Mouse (Mus musculus): ENCODE data around the gene Olfr221. TPM values are rescaled to one million over a fixed set of nuclear protein-coding genes. Genes with fewer than 3 reads are reported as not detected.

Olfr221 gene
- polyA plus RNA-seq, 1 experiment from 2014 or later, result not detected

DNA sequence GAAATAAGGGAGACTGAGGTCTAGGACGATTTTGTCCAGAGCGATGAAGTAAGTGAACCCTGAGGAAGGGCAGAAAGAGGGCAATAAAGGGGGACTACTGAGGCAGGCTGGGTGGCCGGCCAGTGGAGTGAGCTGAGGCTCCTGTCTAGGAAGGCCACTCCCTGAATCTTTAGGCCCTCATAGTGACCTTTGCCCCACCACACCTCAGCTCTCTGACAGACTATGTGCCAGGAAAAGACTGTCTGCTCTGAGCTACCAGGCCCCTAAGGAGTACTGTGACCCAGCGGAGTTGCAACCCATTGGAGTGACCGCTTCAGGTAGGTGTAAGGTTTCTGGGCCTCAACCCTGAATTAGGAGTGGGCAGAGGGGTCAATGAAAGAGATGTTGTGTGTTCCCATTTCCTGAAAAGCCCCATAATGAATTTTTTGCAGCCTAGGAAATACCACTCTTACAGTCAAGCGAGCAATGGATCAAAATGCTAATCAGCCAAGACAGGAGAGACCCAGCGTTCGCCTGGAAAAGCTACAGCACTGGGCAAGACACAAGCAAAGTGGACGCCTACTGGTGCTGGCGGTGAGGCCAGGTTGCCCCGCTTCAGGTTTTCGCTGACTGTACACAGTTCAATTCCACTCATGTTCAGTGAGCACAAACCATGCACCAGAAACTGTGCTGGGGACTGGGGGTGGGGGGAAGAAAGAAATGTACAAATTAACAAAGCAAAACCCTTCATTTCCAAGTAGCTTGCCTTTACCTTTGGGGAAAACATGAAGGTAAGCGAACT lies 25.4 kb downstream of the Olfr221 start:
- no peak for DNase-seq (ENCODE audit: extremely low spot score, low spot score)
- 76% methylated on average over 13 of the region's 13 CpGs for WGBS

DNA sequence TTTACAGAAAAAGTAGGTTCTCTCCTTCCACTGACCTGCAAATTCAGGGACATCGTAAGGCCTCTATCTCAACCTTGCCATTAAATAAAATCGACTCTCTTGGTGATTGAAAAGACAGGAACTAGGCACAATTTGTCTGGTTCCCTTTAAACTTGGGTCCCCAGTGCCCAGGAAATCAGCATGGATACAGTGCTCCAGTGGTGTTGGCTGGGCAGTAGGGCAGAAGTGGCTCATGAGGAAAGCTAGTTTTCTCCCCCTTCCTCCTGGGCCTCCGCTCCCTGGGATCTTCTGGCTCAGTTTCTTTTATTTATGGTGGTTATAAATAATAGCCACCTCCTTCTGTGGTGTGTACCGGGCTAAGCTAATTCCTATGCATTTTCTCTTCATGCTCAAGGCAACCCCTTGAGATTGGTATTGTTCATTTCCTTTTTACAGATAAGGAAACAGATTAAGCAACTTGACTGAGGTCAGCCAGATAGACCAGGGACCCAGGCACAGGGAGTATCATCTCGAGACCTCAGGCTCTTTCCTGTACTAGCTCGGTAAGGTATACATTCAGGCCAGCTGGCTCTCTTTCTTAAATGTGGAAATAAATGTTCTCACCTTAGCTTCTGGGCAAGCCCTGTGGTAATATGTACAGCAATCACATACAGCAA lies 26.7 kb downstream of the Olfr221 start, which contains the start of gene Tmem253:
Gene Tmem253 (plus strand): TSS at position 214 of the 656 bp plus-strand sequence.
- peak within 1 kb of the TSS; percentile 100 for H3K27ac ChIP-seq
- no peak for DNase-seq (ENCODE audit: extremely low spot score, low spot score)
- no peaks in the 10 kb centered on the region for H3K27me3 ChIP-seq (ENCODE audit: poor library complexity, severe bottlenecking)
- H3K4me3 ChIP-seq, result peak within 1 kb of the TSS; percentile 80
- peaks cover 13% of the 10 kb centered on the region for H3K36me3 ChIP-seq (replicated peaks)
- WGBS, result 57% methylated on average over 6 of the region's 6 CpGs
- H3K9me3 ChIP-seq, result no peaks in the 10 kb centered on the region
- peaks cover 89% of the 10 kb centered on the region for H3K4me1 ChIP-seq

More for the DNA sequence above, 25.4 kb downstream of the Olfr221 start:
- H3K27ac ChIP-seq, result peak overlapping the region; percentile 100
- no peaks in the 10 kb centered on the region for H3K9me3 ChIP-seq
- no peaks in the 10 kb centered on the region for H3K27me3 ChIP-seq (ENCODE audit: poor library complexity, severe bottlenecking)
- H3K4me3 ChIP-seq, result peak overlapping the region; percentile 20; the same call in 1 of the 2 replicates
- H3K4me1 ChIP-seq, result peaks cover 89% of the 10 kb centered on the region
- peaks cover 13% of the 10 kb centered on the region for H3K36me3 ChIP-seq (replicated peaks)

DNA sequence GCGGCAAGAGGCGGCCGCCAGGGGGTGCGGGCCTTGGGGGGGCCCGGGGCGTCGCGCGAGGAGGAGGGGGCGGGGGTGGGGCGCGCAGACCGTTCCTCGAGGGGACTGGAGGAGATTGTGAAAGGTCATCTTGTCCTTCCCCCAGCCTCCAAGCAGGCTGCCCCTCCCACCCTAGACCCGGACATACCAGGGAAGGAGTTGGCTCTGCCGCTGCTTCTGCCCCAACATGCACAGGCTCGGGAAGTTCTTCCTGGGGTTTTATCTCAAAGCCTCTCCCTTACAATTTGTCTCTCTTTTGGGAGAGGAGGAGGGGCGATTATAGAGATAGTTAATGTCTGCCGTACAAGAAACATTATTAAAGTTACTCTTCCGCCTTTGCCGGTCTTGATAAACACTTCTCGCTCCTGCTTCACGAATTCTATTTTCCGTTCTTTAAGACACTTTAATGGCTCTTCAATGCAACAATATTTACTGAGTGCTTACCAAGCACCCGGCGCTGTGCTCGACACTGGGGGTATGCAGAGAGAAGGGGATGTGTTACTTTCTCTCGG lies 27.4 kb downstream of the Olfr221 start:
- Histone ChIP-seq H3K36me3 (replicated peaks) (peaks cover 13% of the 10 kb centered on the region), H3K9me3 (no peaks in the 10 kb centered on the region), H3K27ac (peak overlapping the region; percentile 100), H3K4me3 (peak overlapping the region; percentile 80), H3K27me3 (ENCODE audit: poor library complexity, severe bottlenecking) (no peaks in the 10 kb centered on the region), H3K4me1 (peaks cover 90% of the 10 kb centered on the region)
- WGBS, result 1% methylated on average over 19 of the region's 28 CpGs
- DNase-seq (ENCODE audit: extremely low spot score, low spot score), result peak; percentile 84

DNA sequence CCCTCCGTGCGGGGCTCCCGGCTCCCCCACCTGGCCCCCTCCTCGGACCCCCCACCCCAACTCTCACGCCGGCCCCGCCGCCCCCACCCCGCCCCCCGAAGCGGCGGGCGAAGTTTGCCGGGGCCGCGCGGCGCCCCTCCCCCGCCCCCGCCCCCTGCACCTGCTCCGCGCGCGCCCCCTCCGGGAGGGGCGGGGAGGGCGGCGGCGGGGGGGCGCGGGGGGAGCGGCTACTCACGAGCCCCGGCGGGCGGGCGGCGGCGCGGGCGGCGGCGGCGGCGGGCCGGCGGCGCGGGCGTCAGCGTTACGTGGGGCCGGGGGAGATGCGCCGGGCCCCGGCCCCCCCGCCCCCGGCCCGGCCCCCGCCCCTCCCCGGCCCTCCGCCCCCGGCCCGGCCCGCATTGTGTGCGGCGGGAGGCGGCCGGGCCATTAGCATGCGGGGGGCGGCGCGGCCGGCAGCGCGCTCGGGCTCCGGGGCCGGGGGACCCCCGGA lies 27.9 kb downstream of the Olfr221 start:
- H3K4me1 ChIP-seq, result peaks cover 90% of the 10 kb centered on the region
- DNase-seq (ENCODE audit: extremely low spot score, low spot score), result no peak
- H3K36me3 ChIP-seq (replicated peaks), result peaks cover 18% of the 10 kb centered on the region
- no peaks in the 10 kb centered on the region for H3K27me3 ChIP-seq (ENCODE audit: poor library complexity, severe bottlenecking)
- H3K4me3 ChIP-seq, result peak overlapping the region; percentile 80
- no peaks in the 10 kb centered on the region for H3K9me3 ChIP-seq
- 0% methylated on average over 14 of the region's 80 CpGs for WGBS
- H3K27ac ChIP-seq, result peak overlapping the region; percentile 100

DNA sequence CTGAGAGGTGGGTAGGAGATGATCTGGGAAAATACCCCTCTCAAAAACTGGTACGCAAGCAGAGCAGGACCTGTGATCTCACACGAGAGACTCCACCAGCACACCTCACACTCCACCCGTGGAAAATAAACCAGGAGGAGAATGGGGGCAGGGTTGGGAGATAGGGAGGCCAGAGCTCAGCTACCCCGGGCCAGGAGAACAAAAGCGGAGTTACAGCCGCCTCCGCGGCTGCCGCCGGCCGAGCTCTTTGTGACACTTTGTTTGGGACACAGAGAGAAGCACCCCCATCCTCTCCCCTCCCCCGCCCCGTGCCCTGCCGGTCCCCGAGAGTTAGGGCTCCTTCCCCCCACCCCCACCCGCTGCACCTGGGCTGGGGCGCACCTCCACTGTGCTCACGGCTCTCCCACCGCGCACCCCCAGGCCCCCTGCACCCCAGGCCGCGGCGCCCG lies 28.5 kb downstream of the Olfr221 start:
- WGBS, result 0% methylated on average over 24 of the region's 24 CpGs
- H3K27ac ChIP-seq, result peak overlapping the region; percentile 100
- H3K4me1 ChIP-seq, result peaks cover 90% of the 10 kb centered on the region
- H3K4me3 ChIP-seq, result peak overlapping the region; percentile 80
- no peaks in the 10 kb centered on the region for H3K9me3 ChIP-seq
- DNase-seq (ENCODE audit: extremely low spot score, low spot score), result peak; percentile 73
- no peaks in the 10 kb centered on the region for H3K27me3 ChIP-seq (ENCODE audit: poor library complexity, severe bottlenecking)
- peaks cover 23% of the 10 kb centered on the region for H3K36me3 ChIP-seq (replicated peaks)

DNA sequence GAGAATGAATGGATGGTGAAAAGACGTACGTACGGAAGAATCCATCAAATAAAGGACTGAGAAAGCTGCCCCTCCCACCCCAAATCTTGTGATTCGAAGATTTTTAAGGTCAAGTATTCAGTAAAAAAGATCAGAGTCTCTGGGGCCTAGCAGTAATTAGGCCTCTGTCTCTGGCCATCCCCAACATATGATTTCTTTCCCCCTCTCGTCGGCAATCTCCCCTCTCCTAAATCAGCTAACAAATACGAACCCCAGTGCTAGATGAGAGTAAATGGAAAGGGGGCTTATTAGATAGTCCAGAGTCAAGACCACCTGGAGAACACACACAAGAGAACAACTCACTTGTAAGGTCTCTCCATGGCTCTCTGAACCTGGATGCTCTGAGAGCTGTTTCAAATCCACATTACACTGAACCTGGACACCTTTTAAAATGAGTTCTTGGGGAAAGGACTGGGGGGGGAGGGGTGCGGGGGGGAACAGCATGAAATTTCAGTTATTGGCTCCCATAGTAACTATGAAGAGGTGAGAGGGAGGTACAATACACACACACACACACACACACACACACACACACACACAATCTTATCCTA lies 29.1 kb downstream of the Olfr221 start:
- DNase-seq (ENCODE audit: extremely low spot score, low spot score), result no peak
- H3K36me3 ChIP-seq (replicated peaks), result peaks cover 25% of the 10 kb centered on the region
- H3K27me3 ChIP-seq (ENCODE audit: poor library complexity, severe bottlenecking), result no peaks in the 10 kb centered on the region
- H3K27ac ChIP-seq, result peak overlapping the region; percentile 100
- peak overlapping the region; percentile 80 for H3K4me3 ChIP-seq
- H3K9me3 ChIP-seq, result no peaks in the 10 kb centered on the region
- 22% methylated on average over 8 of the region's 8 CpGs for WGBS
- H3K4me1 ChIP-seq, result peaks cover 90% of the 10 kb centered on the region

DNA sequence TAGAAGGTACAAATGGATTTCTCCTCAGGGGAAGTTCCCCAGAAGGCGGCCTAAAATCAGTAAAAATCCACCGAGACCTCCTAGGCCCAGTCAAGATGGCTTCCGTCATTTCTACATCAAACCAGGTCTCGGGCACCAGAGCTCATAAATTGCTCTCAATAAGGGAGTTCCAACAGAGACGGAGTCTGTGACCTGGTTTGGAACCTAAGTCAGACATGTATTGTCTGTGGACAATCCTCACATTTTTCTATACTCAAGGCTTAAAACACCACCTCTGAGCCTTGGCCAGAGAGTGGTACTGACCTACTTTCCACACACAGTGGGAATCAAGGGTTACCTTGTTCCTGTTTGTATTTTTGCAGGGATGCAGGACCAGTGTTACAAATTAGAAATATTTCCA lies 29.7 kb downstream of the Olfr221 start:
- Histone ChIP-seq H3K27ac (peak overlapping the region; percentile 100), H3K4me1 (peaks cover 87% of the 10 kb centered on the region), H3K36me3 (replicated peaks) (peaks cover 25% of the 10 kb centered on the region), H3K27me3 (ENCODE audit: poor library complexity, severe bottlenecking) (no peaks in the 10 kb centered on the region), H3K4me3 (peak overlapping the region; percentile 80), H3K9me3 (no peaks in the 10 kb centered on the region)
- no peak for DNase-seq (ENCODE audit: extremely low spot score, low spot score)
- 59% methylated on average over 5 of the region's 5 CpGs for WGBS

DNA sequence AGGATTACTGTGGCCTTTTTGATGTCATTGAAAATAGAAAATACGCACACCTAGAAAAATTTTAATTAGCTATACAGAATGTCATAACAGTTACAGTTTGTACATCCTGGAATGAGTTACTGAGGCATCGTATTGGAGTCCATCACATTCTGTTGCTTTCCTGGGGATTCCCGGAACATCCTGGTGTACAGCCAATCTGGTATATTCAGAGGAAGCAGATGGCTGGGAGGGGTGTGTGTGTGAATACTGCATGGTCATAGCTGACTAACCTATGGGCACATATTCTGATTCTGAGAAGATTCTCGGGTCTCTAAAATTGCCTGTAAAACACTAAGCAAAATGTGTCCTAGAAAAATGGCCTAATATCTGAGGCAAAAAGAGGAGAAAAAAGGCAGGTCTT lies 30.2 kb downstream of the Olfr221 start:
- H3K9me3 ChIP-seq, result no peaks in the 10 kb centered on the region
- H3K27ac ChIP-seq, result peak overlapping the region; percentile 100
- WGBS, result 83% methylated on average over 4 of the region's 4 CpGs
- H3K36me3 ChIP-seq (replicated peaks), result peaks cover 29% of the 10 kb centered on the region
- no peaks in the 10 kb centered on the region for H3K27me3 ChIP-seq (ENCODE audit: poor library complexity, severe bottlenecking)
- DNase-seq (ENCODE audit: extremely low spot score, low spot score), result no peak
- H3K4me3 ChIP-seq, result peak overlapping the region; percentile 80
- H3K4me1 ChIP-seq, result peaks cover 86% of the 10 kb centered on the region

DNA sequence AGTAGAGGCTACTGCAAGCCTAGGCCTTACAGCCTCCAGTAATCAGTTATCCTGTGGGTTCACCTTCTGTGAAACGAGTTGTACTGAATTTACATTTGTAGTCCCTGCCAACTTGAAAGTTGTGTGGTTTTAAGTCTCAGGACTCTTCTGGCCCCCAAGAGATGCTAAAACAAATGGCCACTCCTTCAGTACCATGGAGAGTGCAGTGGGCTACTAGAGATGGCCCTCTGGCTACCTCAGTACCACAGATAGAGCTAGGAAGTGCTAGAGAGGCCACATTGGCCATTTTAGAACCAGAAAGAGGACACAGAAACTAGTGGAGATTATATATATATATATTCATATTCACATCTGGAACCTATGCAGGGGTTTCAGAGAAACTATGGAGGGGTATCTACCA lies 30.6 kb downstream of the Olfr221 start:
- WGBS, result 41% methylated on average over 1 of the region's 1 CpGs
- Histone ChIP-seq H3K4me1 (peaks cover 86% of the 10 kb centered on the region), H3K9me3 (no peaks in the 10 kb centered on the region), H3K27ac (peak overlapping the region; percentile 100), H3K27me3 (ENCODE audit: poor library complexity, severe bottlenecking) (no peaks in the 10 kb centered on the region), H3K36me3 (replicated peaks) (peaks cover 33% of the 10 kb centered on the region), H3K4me3 (peak overlapping the region; percentile 80)
- no peak for DNase-seq (ENCODE audit: extremely low spot score, low spot score)

DNA sequence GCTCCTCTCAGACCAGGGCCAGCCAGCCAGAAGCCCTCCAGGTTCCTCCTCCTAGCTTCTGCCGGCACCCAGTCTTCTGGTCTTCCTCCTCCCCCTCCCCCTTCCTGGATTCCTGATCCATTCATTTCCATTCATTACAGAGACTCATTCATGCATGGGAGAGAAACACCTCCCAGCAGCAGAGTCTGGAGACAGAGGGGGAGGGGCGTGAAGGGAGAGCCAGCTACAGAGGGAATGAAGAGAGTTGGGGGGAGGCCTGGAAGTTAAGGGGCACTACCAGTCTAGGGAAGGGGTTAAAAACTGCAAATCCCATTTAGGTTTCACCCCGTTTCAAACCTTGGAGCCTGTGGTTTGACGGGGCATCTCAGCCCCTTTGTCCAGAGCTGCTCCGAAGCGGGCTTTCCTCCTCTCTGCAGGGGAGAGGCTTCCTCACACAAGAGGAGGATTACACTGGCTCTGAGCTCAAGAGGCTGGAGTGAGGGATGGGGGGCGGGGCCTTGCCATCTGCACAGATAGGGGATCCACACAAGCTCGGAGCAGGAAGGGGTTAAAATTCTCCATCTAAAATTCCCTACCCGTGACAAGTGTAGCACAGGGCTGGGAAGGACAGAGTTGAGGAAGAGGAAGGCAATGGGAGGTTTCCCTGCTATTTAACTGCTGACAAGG lies 31.7 kb downstream of the Olfr221 start:
- no peaks in the 10 kb centered on the region for H3K27me3 ChIP-seq (ENCODE audit: poor library complexity, severe bottlenecking)
- WGBS, result 0% methylated on average over 9 of the region's 9 CpGs
- peak overlapping the region; percentile 80 for H3K4me3 ChIP-seq
- peaks cover 44% of the 10 kb centered on the region for H3K36me3 ChIP-seq (replicated peaks)
- peaks cover 86% of the 10 kb centered on the region for H3K4me1 ChIP-seq
- DNase-seq (ENCODE audit: extremely low spot score, low spot score), result peak; percentile 85
- no peaks in the 10 kb centered on the region for H3K9me3 ChIP-seq
- H3K27ac ChIP-seq, result peak overlapping the region; percentile 100

DNA sequence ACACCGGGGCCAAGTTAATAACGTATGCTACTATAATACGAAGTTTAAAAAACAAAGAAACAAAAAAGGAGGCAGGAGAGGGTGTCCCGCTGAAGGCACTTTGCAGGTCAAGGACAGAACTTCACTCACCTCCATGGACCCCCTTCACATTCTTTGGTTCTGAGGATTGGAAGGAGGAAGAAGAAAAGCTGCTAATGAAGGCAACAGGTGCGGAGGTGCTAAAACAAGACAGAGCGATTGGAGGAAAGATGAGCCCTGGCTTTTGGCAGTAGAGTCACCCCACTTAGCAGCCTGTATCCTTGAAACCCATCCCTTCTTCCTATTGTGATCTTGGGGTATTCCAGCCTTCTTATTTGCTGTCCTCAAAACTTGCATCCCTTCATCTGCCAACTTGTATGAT lies 32.4 kb downstream of the Olfr221 start:
- Histone ChIP-seq H3K27ac (peak overlapping the region; percentile 100), H3K4me3 (peak overlapping the region; percentile 80), H3K27me3 (ENCODE audit: poor library complexity, severe bottlenecking) (no peaks in the 10 kb centered on the region), H3K9me3 (no peaks in the 10 kb centered on the region), H3K4me1 (peaks cover 86% of the 10 kb centered on the region), H3K36me3 (replicated peaks) (peaks cover 51% of the 10 kb centered on the region)
- DNase-seq (ENCODE audit: extremely low spot score, low spot score), result no peak
- 30% methylated on average over 6 of the region's 6 CpGs for WGBS

DNA sequence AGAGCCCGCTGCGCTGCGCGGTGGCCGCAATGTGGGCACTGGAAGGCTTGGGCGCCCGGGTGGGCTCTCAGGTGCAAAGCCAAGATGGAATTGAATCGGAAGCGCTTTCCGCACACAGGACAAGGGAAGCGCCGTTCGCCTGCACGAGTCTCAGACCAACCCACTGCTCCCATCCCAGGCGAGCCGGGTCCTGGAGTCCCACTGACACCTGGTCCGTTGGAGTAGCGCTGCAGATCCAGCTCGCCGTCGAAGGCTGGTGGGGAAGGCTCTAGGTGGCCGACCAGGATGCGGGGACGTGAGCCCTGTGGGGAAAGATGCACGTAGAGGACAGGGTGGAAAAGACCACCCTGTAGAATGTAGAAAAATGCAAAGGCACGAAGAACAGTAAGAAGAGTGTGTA lies 32.9 kb downstream of the Olfr221 start:
- H3K27ac ChIP-seq, result peak overlapping the region; percentile 100
- H3K27me3 ChIP-seq (ENCODE audit: poor library complexity, severe bottlenecking), result no peaks in the 10 kb centered on the region
- H3K4me1 ChIP-seq, result peaks cover 88% of the 10 kb centered on the region
- no peak for DNase-seq (ENCODE audit: extremely low spot score, low spot score)
- 28% methylated on average over 26 of the region's 26 CpGs for WGBS
- H3K9me3 ChIP-seq, result no peaks in the 10 kb centered on the region
- peak overlapping the region; percentile 80 for H3K4me3 ChIP-seq
- H3K36me3 ChIP-seq (replicated peaks), result peaks cover 56% of the 10 kb centered on the region

All from forebrain, embryonic 10.5 days (tissue).